Mouse (Mus musculus): ENCODE measurements around the gene Rhox4f. TPM values are rescaled to one million over a fixed set of nuclear protein-coding genes. Genes with fewer than 3 reads are reported as not detected.
"Not testable (repeated sequence)": the region's sequence is repeated elsewhere in the genome, so short reads cannot be mapped to it uniquely, and the experiment has no call there.

Gene Rhox4f
- total RNA-seq (2021): not detected
- long read RNA-seq, experiment 1: 0 reads
- long read RNA-seq, experiment 2: 0 reads

GRCm38 (mm10) chrX:37607604-37608003, at the start of gene Rhox4f:
TSS of gene Rhox4f (minus strand) at chrX:37607704.
- not testable (repeated sequence) for DNase-seq (ENCODE audit: low spot score in 2 of 2)

- DNase-seq (ENCODE audit: low spot score in 2 of 2): not testable (repeated sequence)
Measured at GRCm38 (mm10) chrX:37651227-37651626, 43.7 kb upstream of the Rhox4f start, which contains the start of gene Rhox4g. TSS of gene Rhox4g (minus strand) at chrX:37651327.

- DNase-seq (ENCODE audit: low spot score in 2 of 2): not testable (repeated sequence)
Measured at GRCm38 (mm10) chrX:37643370-37643769, 35.9 kb upstream of the Rhox4f start, which contains the start of gene Rhox2g. TSS of gene Rhox2g (minus strand) at chrX:37643470.

- not testable (repeated sequence) for DNase-seq (ENCODE audit: low spot score in 2 of 2)
Measured at GRCm38 (mm10) chrX:37628512-37628911, 21.0 kb upstream of the Rhox4f start, which contains the start of gene Rhox3g. TSS of gene Rhox3g (minus strand) at chrX:37628612.

DNA sequence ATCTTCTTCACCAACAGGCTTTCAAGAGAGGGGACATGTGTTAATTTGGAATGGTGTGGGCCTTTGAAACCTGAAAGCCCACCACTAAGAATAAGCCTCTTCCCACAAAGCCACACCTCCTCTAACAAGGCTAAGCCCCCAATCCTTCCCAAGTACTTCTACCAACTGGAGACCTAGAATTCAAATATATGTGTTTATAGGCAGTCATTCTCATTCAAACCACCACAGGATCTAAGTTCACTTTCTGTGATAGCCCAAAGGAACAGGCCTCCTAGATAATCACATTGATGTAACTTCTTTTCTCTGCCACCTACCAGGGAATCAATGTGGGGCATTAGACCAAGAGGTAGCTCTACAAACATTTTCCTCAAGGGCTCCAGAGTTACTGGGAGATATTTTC, 26.8 kb downstream of the Rhox4f start, which contains the start of gene Rhox3f:
Rhox3f (plus strand) TSS at position 301 of the 400 bp plus-strand sequence.
- not testable (repeated sequence) for DNase-seq (ENCODE audit: low spot score in 2 of 2)

DNA sequence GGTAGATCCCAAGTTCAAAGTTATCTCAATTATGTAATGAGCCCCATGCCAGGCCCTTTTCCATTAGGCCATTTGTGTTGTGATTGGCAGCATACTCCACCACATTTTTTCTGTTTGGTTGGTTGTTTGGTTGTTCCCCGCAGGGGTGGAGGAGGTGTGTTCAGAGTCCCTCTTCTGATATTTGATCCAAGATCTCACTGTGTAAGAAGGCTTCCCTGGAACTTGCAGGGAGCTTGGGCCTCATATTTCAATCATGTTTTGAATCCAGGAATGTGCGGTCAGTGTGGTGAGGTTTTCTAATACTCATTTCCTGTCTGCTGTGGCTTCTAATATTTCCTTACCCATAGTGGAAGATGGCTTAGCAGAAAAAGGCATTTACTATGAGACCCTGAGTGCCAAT, 34.9 kb downstream of the Rhox4f start:
- DNase-seq (ENCODE audit: low spot score in 2 of 2): not testable (repeated sequence)

GRCm38 (mm10) chrX:37571105-37571504, 36.4 kb downstream of the Rhox4f start, which contains the start of gene Rhox2f:
TSS of gene Rhox2f (plus strand) at chrX:37571405.
- not testable (repeated sequence) for DNase-seq (ENCODE audit: low spot score in 2 of 2)

GRCm38 (mm10) chrX:37557112-37557511, 50.4 kb downstream of the Rhox4f start, which contains the start of gene Rhox4e:
TSS of gene Rhox4e (plus strand) at chrX:37557412.
- DNase-seq (ENCODE audit: low spot score in 2 of 2): not testable (repeated sequence)

Other genes with a start within 250 kb of the Rhox4f start
- gene Rhox3a2, start 227.7 kb downstream of the Rhox4f start, total RNA-seq (2021): not detected
- gene Rhox4a2, start 216.9 kb downstream of the Rhox4f start, total RNA-seq (2021): not detected
- not detected for gene Rhox2b, start 195.6 kb downstream of the Rhox4f start, total RNA-seq (2021)
- gene Rhox4b, start 175.2 kb downstream of the Rhox4f start, total RNA-seq (2021): not detected
- gene Rhox2c, start 154.0 kb downstream of the Rhox4f start, total RNA-seq (2021): not detected
- not detected for gene Rhox3c, start 149.1 kb downstream of the Rhox4f start, total RNA-seq (2021)
- gene Rhox4c, start 127.4 kb downstream of the Rhox4f start, total RNA-seq (2021): not detected
- not detected for gene Rhox2d, start 114.3 kb downstream of the Rhox4f start, total RNA-seq (2021)
- not detected for gene Rhox4d, start 93.3 kb downstream of the Rhox4f start, total RNA-seq (2021)
- not detected for gene Rhox2e, start 77.3 kb downstream of the Rhox4f start, total RNA-seq (2021)
- not detected for gene Rhox3e, start 65.7 kb downstream of the Rhox4f start, total RNA-seq (2021)
- not detected for gene Rhox4e, start 50.3 kb downstream of the Rhox4f start, total RNA-seq (2021)
- not detected for gene Rhox2f, start 36.3 kb downstream of the Rhox4f start, total RNA-seq (2021)
- not detected for gene Rhox3f, start 26.7 kb downstream of the Rhox4f start, total RNA-seq (2021)
- gene Rhox3g, start 20.9 kb upstream of the Rhox4f start, total RNA-seq (2021): not detected
- gene Rhox2g, start 35.8 kb upstream of the Rhox4f start, total RNA-seq (2021): not detected
- gene Rhox4g, start 43.6 kb upstream of the Rhox4f start, total RNA-seq (2021): not detected
- not detected for gene Rhox3h, start 61.1 kb upstream of the Rhox4f start, total RNA-seq (2021)
- not detected for gene Rhox2h, start 65.6 kb upstream of the Rhox4f start, total RNA-seq (2021)
- gene Rhox5, start 197.1 kb upstream of the Rhox4f start, total RNA-seq (2021): not detected
- gene Rhox6, start 219.2 kb upstream of the Rhox4f start, total RNA-seq (2021): not detected
- gene Rhox7a, start 224.0 kb upstream of the Rhox4f start, total RNA-seq (2021): not detected